Mouse (Mus musculus) sigmoid colon, adult 10 weeks (tissue): ENCODE measurements around the gene Limd1. TPM values are rescaled to one million over a fixed set of nuclear protein-coding genes. Genes with fewer than 3 reads are reported as not detected.

Experiments used
- polyA plus RNA-seq: library from polyadenylated mRNA; stranded (reverse); fragments of 350-450 nt; fragmentation: Illumina TruSeq; extraction: RNeasy Lipid Tissue Mini Kit (QIAGEN cat#74804); gene quantifications from one replicate; pipeline ENCODE4 v1.2.3, GENCODE M21; 2014; ENCODE audit warnings: low read depth, low replicate concordance

Limd1 gene
- 20.0 TPM for polyA plus RNA-seq

DNA sequence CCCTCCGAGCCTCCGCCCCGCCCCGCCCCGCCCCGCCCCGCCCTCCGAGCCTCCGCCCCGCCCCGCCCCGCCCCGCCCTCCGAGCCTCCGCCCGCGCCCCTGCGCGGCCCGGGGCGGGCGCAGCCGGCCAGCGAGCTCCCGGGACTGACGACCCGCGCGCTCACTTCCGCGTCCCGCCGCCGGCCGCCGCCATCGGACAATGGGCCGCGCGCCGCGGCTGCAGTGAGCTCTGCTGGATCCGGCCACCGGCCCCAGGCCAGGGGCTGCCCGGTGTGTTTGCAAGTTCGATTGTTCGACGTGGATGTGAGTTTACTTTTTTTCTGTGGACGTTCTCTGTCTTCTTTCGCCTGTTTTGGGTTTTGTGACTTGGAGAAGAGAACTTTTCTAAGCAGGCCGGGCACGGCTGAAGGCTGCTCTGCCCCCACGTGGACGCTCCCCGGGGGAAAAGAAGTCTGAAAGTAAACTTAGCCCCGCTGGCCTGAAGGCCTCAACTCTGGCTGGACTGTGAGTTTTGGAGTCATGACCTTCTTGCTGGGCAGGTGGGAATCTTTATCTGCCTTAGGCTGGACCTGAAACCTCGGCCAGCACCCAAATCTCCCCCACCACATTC is at the start of gene Limd1:
Limd1 (plus strand) TSS at position 121 of the 610 bp plus-strand sequence.

DNA sequence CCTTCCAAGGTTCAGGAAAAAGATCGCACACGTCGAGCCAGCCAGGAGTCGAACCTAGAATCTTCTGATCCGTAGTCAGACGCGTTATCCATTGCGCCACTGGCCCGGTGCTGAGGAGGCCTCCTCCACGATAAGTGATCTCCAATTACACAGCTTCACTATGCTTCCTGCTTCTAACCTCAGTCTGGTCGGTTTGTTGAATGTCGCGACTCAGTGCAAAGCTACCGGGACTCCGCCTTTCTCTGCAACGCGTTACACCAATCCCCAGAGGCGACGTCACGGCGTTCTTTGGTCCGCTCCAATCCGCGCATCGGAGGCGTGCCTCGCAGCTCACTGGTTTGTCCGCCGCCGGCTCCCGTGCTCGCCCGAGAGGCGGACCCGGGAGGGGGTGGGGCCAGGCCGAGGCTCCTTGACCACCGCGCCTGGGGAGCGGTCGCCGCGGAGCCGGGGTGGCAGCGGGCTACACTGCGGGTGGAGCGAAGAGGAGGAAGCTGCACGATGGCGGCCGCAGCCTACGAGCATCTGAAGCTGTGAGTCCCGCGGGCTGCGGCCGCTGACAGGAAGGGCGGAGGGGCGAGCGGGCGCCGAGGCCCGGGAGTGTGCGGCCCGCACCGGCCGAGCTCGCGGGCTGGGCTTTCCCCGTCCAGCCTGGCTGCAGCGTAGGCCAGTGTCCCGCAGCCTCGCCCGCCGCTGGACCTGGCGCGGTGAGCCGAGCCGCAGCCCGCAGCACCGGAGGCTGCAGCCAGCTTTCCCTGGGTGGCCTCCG is 51.1 kb downstream of the Limd1 start, which contains the start of gene Sacm1l:
Sacm1l (plus strand) TSS at position 368 of the 766 bp plus-strand sequence.

Other genes starting within 250 kb of the Limd1 start
- gene Tmem158, start 217.9 kb upstream of the Limd1 start, polyA plus RNA-seq = 8.1 TPM
- gene Lars2, start 111.8 kb upstream of the Limd1 start, polyA plus RNA-seq = 12.2 TPM
- 209 TPM for gene Sacm1l, start 51.1 kb downstream of the Limd1 start, polyA plus RNA-seq
- not detected for gene Slc6a20b, start 153.9 kb downstream of the Limd1 start, polyA plus RNA-seq
- gene Ccr9, start 199.7 kb downstream of the Limd1 start, polyA plus RNA-seq = 1.9 TPM
- gene Slc6a20a, start 200.2 kb downstream of the Limd1 start, polyA plus RNA-seq = 9.5 TPM
- gene Lztfl1, start 239.0 kb downstream of the Limd1 start, polyA plus RNA-seq = 132 TPM